Mouse (Mus musculus) liver, adult 2 months (tissue): ENCODE measurements around the gene Tsnax. TPM values are rescaled to one million over a fixed set of nuclear protein-coding genes. Genes with fewer than 3 reads are reported as not detected.

ENCODE experiments used
- DNase-seq: peaks from one replicate; pipeline ENCODE4 v3.0.0-alpha.2; 2011; ENCODE audit warnings: low read depth, low spot score; ENCODE audit errors: extremely low read depth
- H3K27ac ChIP-seq: fragments of 200-500 bp; replicated peaks from 2 replicates; pipeline ENCODE4 v1.5.1; 2012; ENCODE audit warnings: low read depth, mild to moderate bottlenecking, control low read depth, inconsistent platforms, low read length; ENCODE audit not compliant: insufficient read depth
- H3K27me3 ChIP-seq: fragments of 200-500 bp; 2 replicates; pipeline ENCODE4 v1.6.1; 2012; ENCODE audit warnings: mild to moderate bottlenecking, moderate library complexity, low read length, inconsistent platforms; ENCODE audit not compliant: control insufficient read depth, insufficient read depth
- H3K36me3 ChIP-seq: fragments of 200-500 bp; 2 replicates; pipeline ENCODE4 v1.6.1; 2012; ENCODE audit warnings: low read length, inconsistent platforms; ENCODE audit not compliant: control insufficient read depth, insufficient read depth
- H3K4me1 ChIP-seq: fragments of 200-500 bp; 2 replicates; pipeline ENCODE4 v1.6.1; 2011; ENCODE audit warnings: low read length; ENCODE audit not compliant: control insufficient read depth, insufficient read depth
- H3K4me3 ChIP-seq: fragments of 200-500 bp; 2 replicates; pipeline ENCODE4 v1.5.1; 2011; ENCODE audit warnings: low read depth, mild to moderate bottlenecking, control low read depth, low read length, moderate library complexity; ENCODE audit not compliant: insufficient read depth
- H3K79me2 ChIP-seq: fragments of 200-500 bp; 2 replicates; pipeline ENCODE4 v1.6.1; 2012; ENCODE audit warnings: inconsistent platforms, mild to moderate bottlenecking, low read length, moderate library complexity; ENCODE audit not compliant: control insufficient read depth, insufficient read depth
- H3K9ac ChIP-seq: fragments of 200-500 bp; 2 replicates; pipeline ENCODE4 v1.6.1; 2012; ENCODE audit warnings: low read depth, mild to moderate bottlenecking, control low read depth, inconsistent platforms, low read length
- CTCF ChIP-seq: fragments of 200-500 bp; IDR thresholded peaks from 2 replicates; pipeline ENCODE4 v1.5.1; 2011; ENCODE audit warnings: low read depth, low read length, control low read depth
- POLR2A ChIP-seq: fragments of 200-500 bp; IDR thresholded peaks from 2 replicates; pipeline ENCODE4 v1.6.1; 2011; ENCODE audit warnings: low read length, control low read depth; ENCODE audit not compliant: insufficient read depth; ENCODE audit errors: extremely low read depth
- WGBS: fragments of 180-500 bp; shearing (Covaris S2); methylation state at CpG from one replicate; pipeline ENCODE4 v1.1.7; 2018; 5-methylcytosine and 5-hydroxymethylcytosine counted together
- polyA plus RNA-seq: library from polyadenylated mRNA; depleted of rRNA; stranded (reverse); fragments of >200 nt; gene quantifications from 2 replicates; pipeline ENCODE4 v1.2.3, GENCODE M21; 2012
- total RNA-seq: library from RNA; depleted of rRNA; stranded (reverse); fragments of >200 nt; gene quantifications from 2 replicates; pipeline ENCODE4 v1.2.3, GENCODE M21; 2014

The Tsnax gene
- total and polyA plus RNA-seq, 2 experiments = 17.9 to 21.6 TPM

- DNase-seq = no peak
- H3K9ac ChIP-seq = no peak overlapping the region
- H3K4me1 ChIP-seq = peaks cover 4% of the 10 kb centered on the region; the same call in 1 of the 2 replicates
- no peak for TF ChIP-seq POLR2A
- TF ChIP-seq CTCF = peak; percentile 82
- H3K27me3 ChIP-seq = no peaks in the 10 kb centered on the region
- H3K36me3 ChIP-seq = peaks cover 7% of the 10 kb centered on the region; the same call in 1 of the 2 replicates
- no peak overlapping the region for H3K4me3 ChIP-seq
- H3K79me2 ChIP-seq = no peaks in the 10 kb centered on the region
- no peak overlapping the region for H3K27ac ChIP-seq
- WGBS = 56% methylated on average over 8 of the region's 8 CpGs
Observed at GRCm38 (mm10) chr8:125034669-125035068, 21.9 kb downstream of the Tsnax start.

DNA sequence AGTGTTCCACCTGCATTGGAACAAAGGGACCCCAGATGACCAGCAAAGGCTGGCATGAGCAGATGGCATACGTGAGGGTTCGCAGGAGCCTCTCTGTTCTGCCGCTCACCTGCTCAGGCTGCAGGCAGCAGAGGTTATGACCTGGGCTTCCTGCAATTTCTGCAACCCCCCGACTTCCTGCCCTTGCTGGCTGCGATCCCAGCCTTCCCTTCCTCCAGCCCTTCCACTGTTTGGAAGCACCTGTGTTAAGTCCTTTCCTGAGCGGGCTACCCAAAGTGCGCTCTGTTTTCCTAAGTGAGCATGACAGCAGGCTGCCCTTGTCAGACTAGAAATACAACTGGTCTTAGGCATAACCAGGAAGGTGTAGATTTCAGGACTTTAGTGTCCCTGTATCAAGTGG lies 24.3 kb downstream of the Tsnax start:
- Histone ChIP-seq H3K79me2 (no peaks in the 10 kb centered on the region), H3K27me3 (no peaks in the 10 kb centered on the region), H3K9ac (no peak overlapping the region), H3K36me3 (peaks cover under 1% of the 10 kb centered on the region; the same call in 1 of the 2 replicates), H3K27ac (no peak overlapping the region), H3K4me1 (peaks cover 4% of the 10 kb centered on the region; the same call in 1 of the 2 replicates), H3K4me3 (no peak overlapping the region)
- TF ChIP-seq POLR2A = no peak
- TF ChIP-seq CTCF = no peak
- DNase-seq = no peak
- 30% methylated on average over 7 of the region's 7 CpGs for WGBS

GRCm38 (mm10) chr8:125038731-125039130 lies 25.9 kb downstream of the Tsnax start:
- H3K4me3 ChIP-seq = no peak overlapping the region
- H3K4me1 ChIP-seq = peaks cover 4% of the 10 kb centered on the region; the same call in 1 of the 2 replicates
- no peaks in the 10 kb centered on the region for H3K79me2 ChIP-seq
- no peaks in the 10 kb centered on the region for H3K27me3 ChIP-seq
- DNase-seq = no peak
- WGBS = 96% methylated on average over 15 of the region's 15 CpGs
- H3K9ac ChIP-seq = no peak overlapping the region
- H3K36me3 ChIP-seq = no peaks in the 10 kb centered on the region
- H3K27ac ChIP-seq = no peak overlapping the region
- TF ChIP-seq POLR2A (no peak), CTCF (no peak)

DNA sequence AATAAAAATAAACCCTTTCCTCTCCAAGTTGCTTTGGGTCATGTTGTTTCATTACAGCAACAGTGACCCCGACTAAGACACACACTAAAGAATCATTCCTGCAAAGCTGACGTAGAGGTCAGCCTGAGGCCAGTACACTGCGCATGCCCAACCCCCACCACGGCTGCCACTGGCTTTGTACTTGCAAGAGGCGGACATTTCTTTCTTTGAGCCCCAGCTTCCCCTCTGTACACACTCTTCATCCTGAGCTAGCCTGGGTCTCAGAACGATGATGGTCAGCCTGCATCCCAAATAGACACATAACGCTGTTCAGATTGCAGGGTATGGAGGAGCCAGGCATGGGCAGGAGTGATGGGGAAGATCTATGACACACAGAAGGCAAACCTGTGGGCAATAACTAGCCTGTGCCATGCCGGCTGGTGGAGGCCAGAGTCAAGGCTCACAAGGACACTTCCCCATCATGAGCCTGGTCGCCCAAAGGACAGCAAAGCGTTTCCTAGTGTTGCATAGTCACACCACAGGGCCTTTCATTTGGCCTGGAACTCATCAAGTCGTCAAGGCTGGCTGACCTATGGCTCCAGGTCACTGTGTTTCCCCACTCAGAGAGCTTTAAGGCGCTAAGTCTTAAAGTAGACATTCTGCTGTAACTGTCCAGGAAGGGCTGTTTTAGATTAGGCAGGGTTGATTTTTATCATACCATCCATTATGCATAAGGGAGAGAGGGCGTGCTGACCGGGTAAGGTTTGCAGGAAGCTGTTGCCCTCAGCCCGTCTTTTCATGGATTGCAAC lies 28.0 kb downstream of the Tsnax start:
- Histone ChIP-seq H3K4me3 (no peak overlapping the region), H3K27ac (no peak overlapping the region), H3K79me2 (no peaks in the 10 kb centered on the region), H3K27me3 (no peaks in the 10 kb centered on the region), H3K4me1 (peaks cover 4% of the 10 kb centered on the region; the same call in 1 of the 2 replicates), H3K9ac (no peak overlapping the region), H3K36me3 (no peaks in the 10 kb centered on the region)
- no peak for DNase-seq
- 82% methylated on average over 15 of the region's 15 CpGs for WGBS
- TF ChIP-seq CTCF = no peak
- no peak for TF ChIP-seq POLR2A

DNA sequence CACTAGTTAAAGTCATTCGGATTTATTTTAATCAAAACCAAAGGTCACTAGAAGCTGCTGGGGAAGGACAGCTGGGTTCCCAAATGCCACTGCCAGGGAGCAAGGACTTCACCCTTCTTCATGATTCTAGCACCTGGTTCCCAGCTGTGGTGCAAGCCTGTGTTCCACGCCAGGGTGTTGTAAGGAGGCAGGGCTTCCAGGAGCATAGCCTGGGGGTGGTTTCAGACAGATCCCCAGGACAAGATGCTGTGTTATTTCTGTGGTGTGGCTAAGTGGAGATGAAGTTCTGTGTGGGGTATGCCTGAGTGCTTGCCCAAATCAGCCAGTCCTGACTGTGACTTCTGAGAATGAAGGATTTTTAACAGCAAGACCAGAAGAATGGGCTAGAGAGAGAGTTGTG lies 28.7 kb downstream of the Tsnax start:
- 16% methylated on average over 2 of the region's 2 CpGs for WGBS
- H3K9ac ChIP-seq = no peak overlapping the region
- no peaks in the 10 kb centered on the region for H3K36me3 ChIP-seq
- no peaks in the 10 kb centered on the region for H3K27me3 ChIP-seq
- TF ChIP-seq CTCF (no peak), POLR2A (no peak)
- H3K27ac ChIP-seq = no peak overlapping the region
- H3K4me3 ChIP-seq = no peak overlapping the region
- peaks cover 4% of the 10 kb centered on the region; the same call in 1 of the 2 replicates for H3K4me1 ChIP-seq
- peak; percentile 47 for DNase-seq
- no peaks in the 10 kb centered on the region for H3K79me2 ChIP-seq

GRCm38 (mm10) chr8:125043394-125043793 lies 30.6 kb downstream of the Tsnax start:
- Histone ChIP-seq H3K4me3 (no peak overlapping the region), H3K27me3 (no peaks in the 10 kb centered on the region), H3K79me2 (no peaks in the 10 kb centered on the region), H3K36me3 (no peaks in the 10 kb centered on the region), H3K9ac (no peak overlapping the region), H3K27ac (no peak overlapping the region), H3K4me1 (no peaks in the 10 kb centered on the region)
- WGBS = 85% methylated on average over 7 of the region's 7 CpGs
- DNase-seq = no peak
- no peak for TF ChIP-seq POLR2A
- no peak for TF ChIP-seq CTCF
